Mouse (Mus musculus): ENCODE measurements at regions not wholly inside any gene's neighbourhood (a gene's known extent, or its start where the extent isn't known, plus 50 kb on each side); places are given as distances from the start of the nearest gene placed in this dataset.

DNA sequence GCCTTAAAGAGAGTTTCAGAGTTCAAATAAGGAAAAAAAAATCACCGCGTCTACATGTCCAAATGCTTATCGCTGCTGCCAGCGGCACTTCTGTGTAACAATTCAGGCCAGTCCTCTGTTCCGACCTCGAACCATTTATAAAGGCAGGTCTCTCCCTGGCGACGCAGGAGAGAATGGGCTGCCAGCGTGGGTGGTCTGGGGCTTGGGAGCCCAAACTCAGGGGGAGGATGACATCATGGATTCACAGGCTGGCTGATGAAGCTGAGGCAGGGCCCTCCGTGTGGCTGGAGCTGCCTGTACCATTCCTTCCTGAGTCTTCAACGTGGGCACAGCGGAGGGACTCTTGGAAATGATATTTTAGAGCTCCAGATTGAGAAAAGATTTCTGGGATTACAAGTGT lies 92.2 kb downstream of the Gas1 start:
- H3K4me1 ChIP-seq (ENCODE audit: insufficient read depth, low read length) = no peaks in the 10 kb centered on the region
- H3K4me2 ChIP-seq (ENCODE audit: low read depth, low read length, poor library complexity, severe bottlenecking) = peak overlapping the region; percentile 20
- H3K36me3 ChIP-seq (ENCODE audit: insufficient read depth, low read length) = no peaks in the 10 kb centered on the region
- DNase-seq (ENCODE audit: low spot score) (peak; percentile 56), ATAC-seq (ENCODE audit: low FRiP score) (no peak)
- H3K4me3 ChIP-seq (ENCODE audit: low read depth, low read length) = no peak overlapping the region
- no peak overlapping the region for H3K27ac ChIP-seq (ENCODE audit: low read depth, low read length)
- TF ChIP-seq CTCF (IDR thresholded peaks at IDR 0.05) = no peak
- H3K9me3 ChIP-seq (ENCODE audit: low read length) = no peaks in the 10 kb centered on the region
- H3K27me3 ChIP-seq (ENCODE audit: insufficient read depth, low read length) = no peaks in the 10 kb centered on the region
- no peak overlapping the region for H3K9ac ChIP-seq (replicated peaks; ENCODE audit: low read length, poor library complexity, severe bottlenecking)
- 15% methylated on average over 12 of the region's 12 CpGs for WGBS

DNA sequence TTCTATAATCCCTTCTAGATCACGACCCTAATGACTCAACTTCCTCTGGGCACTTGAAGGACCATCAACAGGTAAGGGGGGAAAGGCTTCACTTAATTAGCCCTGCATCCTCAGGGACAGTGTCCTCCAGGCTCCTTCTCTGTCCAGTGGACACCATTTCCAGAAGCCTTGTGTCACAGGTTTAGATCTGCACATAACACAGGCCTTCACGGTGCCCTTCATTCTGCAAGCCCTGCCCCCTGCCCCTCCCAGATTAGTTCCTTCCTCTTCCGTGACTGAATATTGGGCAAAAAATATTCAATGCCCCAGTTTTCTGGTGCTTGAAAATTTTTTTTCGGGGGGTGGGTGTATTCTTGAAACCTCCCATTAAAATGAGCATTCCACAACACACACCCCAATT lies 92.9 kb downstream of the Gas1 start:
- Histone ChIP-seq H3K4me1 (ENCODE audit: insufficient read depth, low read length) (no peaks in the 10 kb centered on the region), H3K9ac (replicated peaks; ENCODE audit: low read length, poor library complexity, severe bottlenecking) (no peak overlapping the region), H3K36me3 (ENCODE audit: insufficient read depth, low read length) (no peaks in the 10 kb centered on the region), H3K4me2 (ENCODE audit: low read depth, low read length, poor library complexity, severe bottlenecking) (no peak overlapping the region), H3K27ac (ENCODE audit: low read depth, low read length) (no peak overlapping the region), H3K4me3 (ENCODE audit: low read depth, low read length) (no peak overlapping the region), H3K27me3 (ENCODE audit: insufficient read depth, low read length) (no peaks in the 10 kb centered on the region), H3K9me3 (ENCODE audit: low read length) (no peaks in the 10 kb centered on the region)
- ATAC-seq (ENCODE audit: low FRiP score) (no peak), DNase-seq (ENCODE audit: low spot score) (no peak)
- WGBS = 55% methylated on average over 4 of the region's 4 CpGs
- no peak for TF ChIP-seq CTCF (IDR thresholded peaks at IDR 0.05)

DNA sequence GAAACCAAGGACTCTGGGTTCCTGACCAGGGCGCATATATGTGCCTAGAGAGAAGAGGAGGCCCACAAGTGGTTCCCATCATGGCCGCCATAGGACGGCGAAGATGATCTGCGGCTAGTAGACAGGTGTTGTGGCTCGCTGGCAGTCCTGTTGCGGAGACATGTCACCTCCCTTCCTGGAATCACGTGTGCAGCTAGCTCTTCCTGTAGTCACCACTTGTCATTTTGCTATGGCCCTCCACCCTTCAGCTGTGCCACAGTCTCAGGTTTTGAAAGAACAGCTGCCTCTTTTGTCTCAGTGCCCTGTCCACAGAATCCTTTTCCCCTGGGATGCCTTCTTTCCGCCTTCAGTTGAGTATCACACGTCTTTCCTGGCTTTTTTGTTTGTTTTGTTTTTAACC lies 97.1 kb downstream of the Gas1 start:
- Histone ChIP-seq H3K27me3 (ENCODE audit: insufficient read depth, low read length) (no peaks in the 10 kb centered on the region), H3K9ac (replicated peaks; ENCODE audit: low read length, poor library complexity, severe bottlenecking) (no peak overlapping the region), H3K4me2 (ENCODE audit: low read depth, low read length, poor library complexity, severe bottlenecking) (no peak overlapping the region), H3K4me1 (ENCODE audit: insufficient read depth, low read length) (peaks cover 3% of the 10 kb centered on the region; the same call in 1 of the 2 replicates), H3K4me3 (ENCODE audit: low read depth, low read length) (no peak overlapping the region), H3K36me3 (ENCODE audit: insufficient read depth, low read length) (no peaks in the 10 kb centered on the region), H3K27ac (ENCODE audit: low read depth, low read length) (no peak overlapping the region), H3K9me3 (ENCODE audit: low read length) (no peaks in the 10 kb centered on the region)
- WGBS = 83% methylated on average over 10 of the region's 10 CpGs
- ATAC-seq (ENCODE audit: low FRiP score) = no peak
- TF ChIP-seq CTCF (IDR thresholded peaks at IDR 0.05) = no peak
- no peak for DNase-seq (ENCODE audit: low spot score)

DNA sequence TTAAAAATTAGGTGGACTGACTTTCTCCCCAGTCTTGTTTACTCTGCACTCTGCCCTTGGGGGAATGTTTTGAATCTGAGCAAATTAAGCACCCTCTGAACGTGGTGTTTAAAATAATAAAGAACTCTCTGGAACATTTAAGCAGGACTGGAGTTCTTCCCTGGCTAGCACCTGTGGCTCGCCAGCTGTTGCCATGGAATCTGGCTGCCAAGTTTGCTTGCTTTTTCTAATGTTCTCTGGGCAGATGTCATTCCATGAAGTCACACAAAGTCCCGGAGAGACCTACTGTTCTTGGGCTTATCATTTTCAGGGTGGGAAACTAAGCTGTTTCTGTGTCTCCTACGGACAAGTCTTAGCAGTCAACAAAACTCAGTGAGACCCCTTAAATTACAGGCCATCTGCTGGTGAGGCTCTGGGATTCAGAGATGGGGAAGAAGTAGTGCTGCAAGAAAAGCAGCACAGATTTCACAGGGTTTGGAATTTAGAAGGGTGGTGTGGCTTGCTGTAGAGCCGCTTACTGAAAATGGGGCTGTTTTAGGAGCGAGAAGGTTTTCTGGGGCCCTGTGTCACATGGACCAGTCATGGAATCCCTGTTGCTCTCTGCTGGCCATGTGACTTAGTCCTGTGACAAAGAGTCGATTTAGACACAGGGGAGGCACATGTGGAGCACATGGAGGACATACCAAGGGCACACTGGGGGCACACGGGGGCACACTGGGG lies 98.7 kb downstream of the Gas1 start:
- ATAC-seq (ENCODE audit: low FRiP score) (no peak), DNase-seq (ENCODE audit: low spot score) (peak; percentile 28)
- peak; percentile 14; the same call in 1 of the 2 replicates for TF ChIP-seq CTCF (IDR thresholded peaks at IDR 0.05)
- no peak overlapping the region for H3K4me3 ChIP-seq (ENCODE audit: low read depth, low read length)
- no peaks in the 10 kb centered on the region for H3K9me3 ChIP-seq (ENCODE audit: low read length)
- H3K4me1 ChIP-seq (ENCODE audit: insufficient read depth, low read length) = peaks cover 3% of the 10 kb centered on the region; the same call in 1 of the 2 replicates
- no peak overlapping the region for H3K27ac ChIP-seq (ENCODE audit: low read depth, low read length)
- H3K27me3 ChIP-seq (ENCODE audit: insufficient read depth, low read length) = no peaks in the 10 kb centered on the region
- no peak overlapping the region for H3K9ac ChIP-seq (replicated peaks; ENCODE audit: low read length, poor library complexity, severe bottlenecking)
- H3K4me2 ChIP-seq (ENCODE audit: low read depth, low read length, poor library complexity, severe bottlenecking) = no peak overlapping the region
- WGBS = 71% methylated on average over 8 of the region's 8 CpGs
- no peaks in the 10 kb centered on the region for H3K36me3 ChIP-seq (ENCODE audit: insufficient read depth, low read length)

DNA sequence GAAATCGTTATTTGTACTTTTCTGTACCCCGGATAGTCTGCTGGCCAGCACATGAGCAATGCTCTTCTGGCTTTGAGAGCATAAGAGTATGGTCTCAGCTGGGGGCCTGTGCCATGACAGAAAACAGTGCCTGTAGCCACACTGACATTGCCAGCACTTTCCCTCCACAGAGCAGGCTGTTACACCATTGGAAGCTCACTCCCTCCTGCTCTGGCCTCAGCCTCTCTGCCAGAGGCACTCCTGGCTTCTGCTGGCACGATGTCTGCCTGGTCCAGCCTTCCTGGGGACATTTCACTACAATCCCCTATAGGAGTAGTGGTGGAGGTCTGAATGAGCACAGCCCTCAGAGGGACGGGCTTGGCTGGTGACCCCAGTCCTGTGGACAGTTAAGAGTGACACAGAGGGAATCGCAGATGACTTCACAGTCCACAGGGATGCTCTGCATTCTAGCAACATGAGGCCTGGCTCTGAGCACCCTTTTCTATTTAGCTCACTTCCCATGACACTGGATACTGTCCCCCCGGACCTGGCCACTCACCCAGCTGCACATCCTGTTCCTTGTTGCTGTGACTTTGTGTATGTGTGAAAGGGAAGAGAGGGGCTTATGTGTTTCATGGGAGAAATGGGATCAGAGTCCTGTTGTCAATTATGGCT lies 100.9 kb downstream of the Gas1 start:
- Histone ChIP-seq H3K36me3 (ENCODE audit: insufficient read depth, low read length) (no peaks in the 10 kb centered on the region), H3K4me1 (ENCODE audit: insufficient read depth, low read length) (peaks cover 3% of the 10 kb centered on the region; the same call in 1 of the 2 replicates), H3K4me3 (ENCODE audit: low read depth, low read length) (no peak overlapping the region), H3K9me3 (ENCODE audit: low read length) (no peaks in the 10 kb centered on the region), H3K27me3 (ENCODE audit: insufficient read depth, low read length) (no peaks in the 10 kb centered on the region), H3K4me2 (ENCODE audit: low read depth, low read length, poor library complexity, severe bottlenecking) (no peak overlapping the region), H3K27ac (ENCODE audit: low read depth, low read length) (no peak overlapping the region), H3K9ac (replicated peaks; ENCODE audit: low read length, poor library complexity, severe bottlenecking) (no peak overlapping the region)
- DNase-seq (ENCODE audit: low spot score) (peak; percentile 51), ATAC-seq (ENCODE audit: low FRiP score) (peak; percentile 16; the same call in 1 of the 2 replicates)
- WGBS = 64% methylated on average over 6 of the region's 6 CpGs
- TF ChIP-seq CTCF (IDR thresholded peaks at IDR 0.05) = no peak

DNA sequence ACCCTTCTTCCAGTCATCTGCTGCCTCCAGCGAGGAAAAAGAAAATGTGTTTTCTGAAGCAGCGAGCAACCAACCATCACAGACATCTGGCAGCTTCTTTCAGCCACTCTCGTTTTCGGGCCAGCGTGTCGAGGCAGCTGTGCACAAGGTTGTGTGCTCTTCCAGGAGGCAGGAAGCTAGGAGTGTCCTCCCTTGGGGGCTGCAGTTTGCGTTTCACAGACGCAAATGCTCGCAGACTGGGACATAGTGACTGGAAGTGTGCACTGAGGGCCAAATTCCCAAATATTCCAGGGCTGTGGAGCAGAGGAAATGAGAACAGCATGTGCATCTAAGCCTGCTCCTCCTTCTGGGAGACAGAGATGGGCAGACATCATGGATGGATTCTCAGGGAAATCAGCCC lies 105.6 kb downstream of the Gas1 start:
- Histone ChIP-seq H3K36me3 (ENCODE audit: insufficient read depth, low read length) (no peaks in the 10 kb centered on the region), H3K9me3 (ENCODE audit: low read length) (no peaks in the 10 kb centered on the region), H3K27ac (ENCODE audit: low read depth, low read length) (no peak overlapping the region), H3K4me1 (ENCODE audit: insufficient read depth, low read length) (no peaks in the 10 kb centered on the region), H3K4me2 (ENCODE audit: low read depth, low read length, poor library complexity, severe bottlenecking) (no peak overlapping the region), H3K27me3 (ENCODE audit: insufficient read depth, low read length) (no peaks in the 10 kb centered on the region), H3K4me3 (ENCODE audit: low read depth, low read length) (no peak overlapping the region), H3K9ac (replicated peaks; ENCODE audit: low read length, poor library complexity, severe bottlenecking) (no peak overlapping the region)
- ATAC-seq (ENCODE audit: low FRiP score) = no peak
- peak; percentile 21 for DNase-seq (ENCODE audit: low spot score)
- peak; percentile 6; the same call in 1 of the 2 replicates for TF ChIP-seq CTCF (IDR thresholded peaks at IDR 0.05)
- WGBS = 61% methylated on average over 9 of the region's 9 CpGs
